Mouse (Mus musculus): ENCODE data around the gene Minpp1. TPM values are rescaled to one million over a fixed set of nuclear protein-coding genes. Genes with fewer than 3 reads are reported as not detected.
"Not testable (repeated sequence)": the region's sequence is repeated elsewhere in the genome, so short reads cannot be mapped to it uniquely, and the experiment has no call there.

Minpp1 gene
- total RNA-seq (2021): 10 to 100 TPM; 17.1 to 21.1 TPM
- long read RNA-seq, experiment 1, transcript Minpp1-201 (5 exons, 2,613 nt): major isoform, 59 of 63 reads
- long read RNA-seq, experiment 1, partial matches to known transcripts: 0 of 63 reads
- long read RNA-seq, experiment 1, other reads (novel, unspliced or antisense): 4 of 63 reads
- long read RNA-seq, experiment 2, transcript Minpp1-201 (5 exons, 2,613 nt): major isoform, 71 of 74 reads
- long read RNA-seq, experiment 2, partial matches to known transcripts: 0 of 74 reads
- long read RNA-seq, experiment 2, other reads (novel, unspliced or antisense): 3 of 74 reads

GRCm38 (mm10) chr19:32485681-32486105, at the start of gene Minpp1:
Minpp1 (plus strand) TSS chr19:32485769.
- DNase-seq: peak; percentile 85
- intact Hi-C loops (cut with DNase I; ENCODE audit: low total_unique reads): no loop called here

- no peak for DNase-seq
- intact Hi-C loops (cut with DNase I; ENCODE audit: low total_unique reads): no loop called here
These were observed 46.2 kb upstream of the Minpp1 start for GRCm38 (mm10) chr19:32439356-32439755.

GRCm38 (mm10) chr19:32441568-32441967, 44.0 kb upstream of the Minpp1 start:
- intact Hi-C loops (cut with DNase I; ENCODE audit: low total_unique reads): no loop called here
- DNase-seq: no peak

GRCm38 (mm10) chr19:32448931-32449330, 36.6 kb upstream of the Minpp1 start:
- intact Hi-C loops (cut with DNase I; ENCODE audit: low total_unique reads): no loop called here
- DNase-seq: no peak

GRCm38 (mm10) chr19:32452231-32452630, 33.3 kb upstream of the Minpp1 start:
- intact Hi-C loops (cut with DNase I; ENCODE audit: low total_unique reads): no loop called here
- no peak for DNase-seq

GRCm38 (mm10) chr19:32456744-32457143, 28.8 kb upstream of the Minpp1 start:
- intact Hi-C loops (cut with DNase I; ENCODE audit: low total_unique reads): no loop called here
- DNase-seq: no peak

GRCm38 (mm10) chr19:32457631-32458030, 27.9 kb upstream of the Minpp1 start:
- DNase-seq; intact Hi-C loops (cut with DNase I; ENCODE audit: low total_unique reads): not testable (repeated sequence)

GRCm38 (mm10) chr19:32463037-32463436, 22.5 kb upstream of the Minpp1 start:
- no peak for DNase-seq
- intact Hi-C loops (cut with DNase I; ENCODE audit: low total_unique reads): no loop called here

GRCm38 (mm10) chr19:32465228-32465627, 20.3 kb upstream of the Minpp1 start:
- intact Hi-C loops (cut with DNase I; ENCODE audit: low total_unique reads): no loop called here
- DNase-seq: no peak

- DNase-seq: no peak
- intact Hi-C loops (cut with DNase I; ENCODE audit: low total_unique reads): no loop called here
These were observed 19.1 kb upstream of the Minpp1 start, which contains the start of gene Rpl9-ps6 for GRCm38 (mm10) chr19:32466478-32466877. Rpl9-ps6 (minus strand) TSS chr19:32466578.

GRCm38 (mm10) chr19:32467325-32467724, 18.2 kb upstream of the Minpp1 start:
- intact Hi-C loops (cut with DNase I; ENCODE audit: low total_unique reads): no loop called here
- no peak for DNase-seq

GRCm38 (mm10) chr19:32470059-32470497, 15.5 kb upstream of the Minpp1 start:
- DNase-seq: no peak
- intact Hi-C loops (cut with DNase I; ENCODE audit: low total_unique reads): loop anchor here (10.0 kb wide), 1 partner anchor 225 kb away; no protein-coding TSS in a partner anchor

GRCm38 (mm10) chr19:32470570-32471263, 14.9 kb upstream of the Minpp1 start:
- intact Hi-C loops (cut with DNase I; ENCODE audit: low total_unique reads): loop anchor here (10.0 kb wide), 1 partner anchor 224 kb away; no protein-coding TSS in a partner anchor
- no peak for DNase-seq

GRCm38 (mm10) chr19:32476016-32476711, 9.4 kb upstream of the Minpp1 start:
- intact Hi-C loops (cut with DNase I; ENCODE audit: low total_unique reads): loop anchor here (10.0 kb wide), 1 partner anchor 219 kb away; no protein-coding TSS in a partner anchor

GRCm38 (mm10) chr19:32476712-32477052, 8.9 kb upstream of the Minpp1 start:
- DNase-seq: no peak
- intact Hi-C loops (cut with DNase I; ENCODE audit: low total_unique reads): loop anchor here (10.0 kb wide), 1 partner anchor 218 kb away; no protein-coding TSS in a partner anchor

More at GRCm38 (mm10) chr19:32476016-32476711, 9.4 kb upstream of the Minpp1 start:
- no peak for DNase-seq

GRCm38 (mm10) chr19:32480255-32480654, 5.3 kb upstream of the Minpp1 start:
- intact Hi-C loops (cut with DNase I; ENCODE audit: low total_unique reads): no loop called here
- DNase-seq: no peak

GRCm38 (mm10) chr19:32480791-32481442, 4.7 kb upstream of the Minpp1 start:
- intact Hi-C loops (cut with DNase I; ENCODE audit: low total_unique reads): no loop called here
- no peak for DNase-seq

GRCm38 (mm10) chr19:32481511-32481910, 4.1 kb upstream of the Minpp1 start:
- DNase-seq: no peak
- intact Hi-C loops (cut with DNase I; ENCODE audit: low total_unique reads): no loop called here

GRCm38 (mm10) chr19:32484941-32485660, 468 bp upstream of the Minpp1 start:
- DNase-seq: no peak
- intact Hi-C loops (cut with DNase I; ENCODE audit: low total_unique reads): no loop called here
